Mouse (Mus musculus): ENCODE data around the gene Wdr31.

- TF ChIP-seq CTCF (IDR thresholded peaks at IDR 0.05; ENCODE audit: control insufficient read depth, insufficient read depth, insufficient replicate concordance, low read depth, low read length) (no peak), POLR2A (IDR thresholded peaks at IDR 0.05; ENCODE audit: control insufficient read depth, low read depth, low read length) (peak; percentile 63)
Observed at GRCm38 (mm10) chr4:62479937-62480708, 9.4 kb upstream of the Wdr31 start, which contains the start of gene Bspry.

Data from testis, adult 2 months (tissue).